Mouse (Mus musculus): ENCODE measurements around the gene Scyl1. TPM values are rescaled to one million over a fixed set of nuclear protein-coding genes. Genes with fewer than 3 reads are reported as not detected.
"Not testable (repeated sequence)": the region's sequence is repeated elsewhere in the genome, so short reads cannot be mapped to it uniquely, and the experiment has no call there.

Gene Scyl1
- polyA plus RNA-seq, 1 experiment from 2014 or later, result 56.9 TPM

- H3K9ac ChIP-seq (ENCODE audit: low read length), result peak overlapping the region; percentile 97
- peak overlapping the region; percentile 95 for H3K4me2 ChIP-seq (ENCODE audit: low read length)
- peaks cover 63% of the 10 kb centered on the region for H3K36me3 ChIP-seq (ENCODE audit: control insufficient read depth, insufficient read depth, low read length)
- peak overlapping the region; percentile 66 to 68 for H3K27ac ChIP-seq (replicated peaks in 1 of 2; ENCODE audit: control insufficient read depth in 1 of 2, insufficient read depth in 1 of 2, low read depth in 2 of 2, low read length in 2 of 2)
- WGBS, result 57% methylated on average over 7 of the region's 7 CpGs
- peak overlapping the region; percentile 63 to 76 for H3K4me3 ChIP-seq (ENCODE audit: control insufficient read depth in 1 of 2, insufficient read depth in 1 of 2, low read depth in 1 of 2, low read length in 2 of 2)
- ATAC-seq (ENCODE audit: insufficient number of reproducible peaks, insufficient read depth, low FRiP score, low read depth), result no peak
- no peaks in the 10 kb centered on the region for H3K27me3 ChIP-seq (ENCODE audit: control insufficient read depth, insufficient read depth, low read length)
- H3K4me1 ChIP-seq (ENCODE audit: control insufficient read depth in 2 of 2, insufficient read depth in 2 of 2, low read length in 2 of 2), result peaks cover 3 to 21% of the 10 kb centered on the region in 2 experiments
- no peaks in the 10 kb centered on the region for H3K9me3 ChIP-seq (ENCODE audit: control insufficient read depth, low read length)
Observed at GRCm38 (mm10) chr19:5796573-5797111, 25.4 kb upstream of the Scyl1 start.

DNA sequence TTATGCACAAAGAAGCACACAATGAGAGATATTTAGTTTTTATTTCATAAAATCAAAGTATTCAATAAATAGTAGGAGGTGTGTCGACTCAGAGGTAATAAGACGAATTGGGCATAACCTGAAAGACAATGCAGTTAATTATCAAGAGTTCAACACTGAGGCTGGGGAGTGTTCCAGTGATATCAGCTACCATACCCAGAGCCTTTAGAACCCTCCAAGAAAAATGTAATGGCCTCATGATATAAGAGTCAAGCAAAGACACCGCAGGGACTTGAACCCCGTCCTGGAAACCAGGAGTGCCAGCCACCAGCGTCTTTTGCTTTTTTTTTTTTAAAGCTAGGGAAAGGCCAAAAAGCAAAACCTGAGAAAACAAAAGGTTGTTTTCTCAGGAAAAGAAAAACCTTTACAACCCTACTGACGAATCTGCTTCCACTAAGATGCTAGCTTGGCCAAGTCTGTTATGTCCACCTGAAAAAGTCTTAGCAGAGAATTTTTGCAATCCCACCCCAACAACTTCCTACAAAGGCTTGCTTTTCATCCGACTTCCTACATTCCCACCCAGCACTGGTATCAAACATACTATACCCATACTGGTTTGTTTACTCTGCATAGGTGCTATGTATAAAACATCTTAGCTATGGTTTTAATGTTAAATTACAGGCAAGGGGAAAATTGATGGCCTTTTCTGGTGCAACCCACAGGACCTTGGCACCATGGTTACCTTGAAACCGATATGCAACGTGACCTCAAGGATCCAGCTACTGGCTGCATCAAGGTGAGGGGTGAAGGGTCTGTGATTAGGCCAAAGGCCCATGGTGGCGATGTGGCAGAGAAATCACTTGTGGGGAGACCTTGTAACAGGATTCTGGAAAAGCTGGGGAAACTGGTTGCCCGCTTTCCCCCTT lies 24.7 kb upstream of the Scyl1 start:
- H3K27ac ChIP-seq (replicated peaks in 1 of 2; ENCODE audit: control insufficient read depth in 1 of 2, insufficient read depth in 1 of 2, low read depth in 2 of 2, low read length in 2 of 2), result peak overlapping the region; percentile 66 to 68
- no peak for ATAC-seq (ENCODE audit: insufficient number of reproducible peaks, insufficient read depth, low FRiP score, low read depth)
- peaks cover 63% of the 10 kb centered on the region for H3K36me3 ChIP-seq (ENCODE audit: control insufficient read depth, insufficient read depth, low read length)

GRCm38 (mm10) chr19:5794771-5795576 lies 23.8 kb upstream of the Scyl1 start:
- Histone ChIP-seq H3K4me2 (ENCODE audit: low read length) (peak overlapping the region; percentile 95), H3K9ac (ENCODE audit: low read length) (peak overlapping the region; percentile 97), H3K36me3 (ENCODE audit: control insufficient read depth, insufficient read depth, low read length) (peaks cover 54% of the 10 kb centered on the region), H3K27ac (replicated peaks in 1 of 2; ENCODE audit: control insufficient read depth in 1 of 2, insufficient read depth in 1 of 2, low read depth in 2 of 2, low read length in 2 of 2) (peak overlapping the region; percentile 12 to 66), H3K4me3 (ENCODE audit: control insufficient read depth in 1 of 2, insufficient read depth in 1 of 2, low read depth in 1 of 2, low read length in 2 of 2) (no peak overlapping the region; a peak in 1 of 4 replicates), H3K4me1 (ENCODE audit: control insufficient read depth in 2 of 2, insufficient read depth in 2 of 2, low read length in 2 of 2) (peaks cover 3 to 21% of the 10 kb centered on the region in 2 experiments), H3K9me3 (ENCODE audit: control insufficient read depth, low read length) (no peaks in the 10 kb centered on the region), H3K27me3 (ENCODE audit: control insufficient read depth, insufficient read depth, low read length) (no peaks in the 10 kb centered on the region)
- whole genome bisulfite sequencing, result 23% methylated on average over 5 of the region's 5 CpGs
- peak; percentile 10; the same call in 1 of the 2 replicates for ATAC-seq (ENCODE audit: insufficient number of reproducible peaks, insufficient read depth, low FRiP score, low read depth)

More for the DNA sequence above, 24.7 kb upstream of the Scyl1 start:
- peak overlapping the region; percentile 95 for H3K4me2 ChIP-seq (ENCODE audit: low read length)
- peak overlapping the region; percentile 97 for H3K9ac ChIP-seq (ENCODE audit: low read length)
- H3K9me3 ChIP-seq (ENCODE audit: control insufficient read depth, low read length), result no peaks in the 10 kb centered on the region
- 58% methylated on average over 11 of the region's 11 CpGs for WGBS
- no peaks in the 10 kb centered on the region for H3K27me3 ChIP-seq (ENCODE audit: control insufficient read depth, insufficient read depth, low read length)
- H3K4me3 ChIP-seq (ENCODE audit: control insufficient read depth in 1 of 2, insufficient read depth in 1 of 2, low read depth in 1 of 2, low read length in 2 of 2), result peak overlapping the region; percentile 63 to 76
- H3K4me1 ChIP-seq (ENCODE audit: control insufficient read depth in 2 of 2, insufficient read depth in 2 of 2, low read length in 2 of 2), result peaks cover 3 to 21% of the 10 kb centered on the region in 2 experiments

GRCm38 (mm10) chr19:5793917-5794770 lies 22.9 kb upstream of the Scyl1 start:
- H3K27me3 ChIP-seq (ENCODE audit: control insufficient read depth, insufficient read depth, low read length); H3K4me3 ChIP-seq (ENCODE audit: control insufficient read depth in 1 of 2, insufficient read depth in 1 of 2, low read depth in 1 of 2, low read length in 2 of 2); H3K9me3 ChIP-seq (ENCODE audit: control insufficient read depth, low read length): not testable (repeated sequence)
- peak overlapping the region; percentile 12 to 66 for H3K27ac ChIP-seq (replicated peaks in 1 of 2; ENCODE audit: control insufficient read depth in 1 of 2, insufficient read depth in 1 of 2, low read depth in 2 of 2, low read length in 2 of 2)
- WGBS, result 17% methylated on average over 7 of the region's 7 CpGs
- 0 out of 2 replicates have a peak overlapping the region, but pooled peaks have one; percentile 4 for H3K4me2 ChIP-seq (ENCODE audit: low read length)
- peak overlapping the region; percentile 97; the same call in 1 of the 2 replicates for H3K9ac ChIP-seq (ENCODE audit: low read length)
- peaks cover 3 to 21% of the 10 kb centered on the region in 2 experiments for H3K4me1 ChIP-seq (ENCODE audit: control insufficient read depth in 2 of 2, insufficient read depth in 2 of 2, low read length in 2 of 2)
- H3K36me3 ChIP-seq (ENCODE audit: control insufficient read depth, insufficient read depth, low read length), result peaks cover 47% of the 10 kb centered on the region
- ATAC-seq (ENCODE audit: insufficient number of reproducible peaks, insufficient read depth, low FRiP score, low read depth), result peak; percentile 46

DNA sequence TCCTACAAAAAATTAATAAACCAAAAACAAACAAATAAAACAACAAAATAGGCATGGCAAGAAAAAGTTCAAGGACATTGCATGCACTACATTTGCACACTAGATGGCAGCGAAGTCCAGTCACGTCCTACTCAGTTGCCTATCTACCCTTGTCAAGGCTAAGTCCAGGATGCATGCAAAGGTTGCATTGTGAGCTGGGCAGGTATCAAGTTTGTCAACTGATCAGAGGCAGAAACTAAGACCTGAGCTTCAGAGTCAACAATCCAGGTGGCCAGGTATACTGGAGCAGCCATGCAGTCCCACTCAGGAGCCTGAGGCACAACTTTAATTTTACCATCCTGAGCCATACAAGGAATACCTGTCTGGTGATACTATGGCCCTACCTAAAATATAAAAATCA lies 21.9 kb upstream of the Scyl1 start:
- no peak overlapping the region for H3K9ac ChIP-seq (ENCODE audit: low read length)
- no peak overlapping the region for H3K4me2 ChIP-seq (ENCODE audit: low read length)
- H3K27ac ChIP-seq (replicated peaks in 1 of 2; ENCODE audit: control insufficient read depth in 1 of 2, insufficient read depth in 1 of 2, low read depth in 2 of 2, low read length in 2 of 2), result no peak overlapping the region; a peak in 1 of 4 replicates
- H3K4me3 ChIP-seq (ENCODE audit: control insufficient read depth in 1 of 2, insufficient read depth in 1 of 2, low read depth in 1 of 2, low read length in 2 of 2), result no peak overlapping the region
- 0% methylated on average over 2 of the region's 2 CpGs for WGBS
- no peaks in the 10 kb centered on the region for H3K27me3 ChIP-seq (ENCODE audit: control insufficient read depth, insufficient read depth, low read length)
- H3K4me1 ChIP-seq (ENCODE audit: control insufficient read depth in 2 of 2, insufficient read depth in 2 of 2, low read length in 2 of 2), result peaks cover 3 to 23% of the 10 kb centered on the region in 2 experiments
- peak; percentile 47 for ATAC-seq (ENCODE audit: insufficient number of reproducible peaks, insufficient read depth, low FRiP score, low read depth)
- H3K36me3 ChIP-seq (ENCODE audit: control insufficient read depth, insufficient read depth, low read length), result peaks cover 36% of the 10 kb centered on the region
- H3K9me3 ChIP-seq (ENCODE audit: control insufficient read depth, low read length), result no peaks in the 10 kb centered on the region

DNA sequence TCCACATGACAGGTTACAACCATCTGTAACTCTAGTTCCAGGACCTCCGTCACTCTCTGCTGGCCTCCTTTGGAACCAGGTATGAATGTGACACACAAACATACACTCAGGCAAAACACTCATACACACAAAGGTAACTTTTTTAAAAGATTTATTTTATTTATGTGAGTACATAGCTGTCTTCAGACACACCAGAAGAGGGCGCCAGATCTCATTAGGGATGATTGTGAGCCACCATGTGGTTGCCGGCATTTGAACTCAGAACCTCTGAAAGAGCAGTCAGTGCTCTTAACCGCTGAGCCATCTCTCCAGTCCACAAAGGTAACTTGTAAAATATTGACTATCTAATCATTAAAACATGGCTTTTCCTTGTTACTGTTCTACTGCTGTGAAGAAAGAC lies 20.1 kb upstream of the Scyl1 start:
- Histone ChIP-seq H3K36me3 (ENCODE audit: control insufficient read depth, insufficient read depth, low read length) (peaks cover 18% of the 10 kb centered on the region), H3K27me3 (ENCODE audit: control insufficient read depth, insufficient read depth, low read length) (no peaks in the 10 kb centered on the region), H3K9me3 (ENCODE audit: control insufficient read depth, low read length) (no peaks in the 10 kb centered on the region), H3K27ac (replicated peaks in 1 of 2; ENCODE audit: control insufficient read depth in 1 of 2, insufficient read depth in 1 of 2, low read depth in 2 of 2, low read length in 2 of 2) (no peak overlapping the region), H3K4me3 (ENCODE audit: control insufficient read depth in 1 of 2, insufficient read depth in 1 of 2, low read depth in 1 of 2, low read length in 2 of 2) (no peak overlapping the region), H3K4me2 (ENCODE audit: low read length) (no peak overlapping the region), H3K9ac (ENCODE audit: low read length) (no peak overlapping the region), H3K4me1 (ENCODE audit: control insufficient read depth in 2 of 2, insufficient read depth in 2 of 2, low read length in 2 of 2) (peaks cover 9 to 31% of the 10 kb centered on the region in 2 experiments)
- ATAC-seq (ENCODE audit: insufficient number of reproducible peaks, insufficient read depth, low FRiP score, low read depth), result no peak
- WGBS, result 76% methylated on average over 4 of the region's 4 CpGs
